Mouse (Mus musculus) ES-E14 (cell line): Measurements from ENCODE around the gene Ankrd33. TPM values are rescaled to one million over a fixed set of nuclear protein-coding genes. Genes with fewer than 3 reads are reported as not detected.

Source experiments
- DNase-seq: peaks from one replicate; pipeline ENCODE4 v3.0.0-alpha.2; 2013; ENCODE audit warnings: low read depth, low spot score
- H3K27ac ChIP-seq: 2 replicates; pipeline ENCODE4 v1.5.1; 2012; ENCODE audit warnings: low read depth, mild to moderate bottlenecking, low read length, moderate library complexity, mixed read lengths; ENCODE audit not compliant: poor library complexity, insufficient read depth, severe bottlenecking
- H3K36me3 ChIP-seq: 2 replicates; pipeline ENCODE4 v1.6.1; 2012; ENCODE audit warnings: mild to moderate bottlenecking, low read length, moderate library complexity, mixed read lengths; ENCODE audit not compliant: control insufficient read depth, poor library complexity, insufficient read depth, severe bottlenecking
- H3K4me1 ChIP-seq, 2 experiments: fragments of 150-350 bp in 1 of 2; sonication (generic) in 1 of 2; 2 replicates each; pipeline ENCODE4 v1.6.1; 2012; ENCODE audit warnings: low read length in 2 of 2, mild to moderate bottlenecking in 1 of 2, mixed read lengths in 1 of 2; ENCODE audit not compliant: control insufficient read depth in 2 of 2, insufficient read depth in 2 of 2, poor library complexity in 1 of 2
- H3K4me3 ChIP-seq, 2 experiments: fragments of 150-350 bp in 1 of 2; sonication (generic) in 1 of 2; 2 replicates each; pipeline ENCODE4 v1.5.1; 2012; ENCODE audit warnings: low read length in 2 of 2, low read depth in 1 of 2, mild to moderate bottlenecking in 1 of 2, mixed read lengths in 1 of 2; ENCODE audit not compliant: insufficient read depth in 1 of 2, poor library complexity in 1 of 2, severe bottlenecking in 1 of 2
- H3K9ac ChIP-seq: 2 replicates; pipeline ENCODE4 v1.6.1; 2012; ENCODE audit warnings: low read depth, mild to moderate bottlenecking, low read length, mixed read lengths; ENCODE audit not compliant: poor library complexity, insufficient read depth, severe bottlenecking
- H3K9me3 ChIP-seq: fragments of 150-350 bp; sonication (generic); 2 replicates; pipeline ENCODE4 v1.6.1; 2012; ENCODE audit warnings: low read depth, mild to moderate bottlenecking, low read length; ENCODE audit not compliant: control insufficient read depth, insufficient read depth
- CHD2 ChIP-seq: IDR thresholded peaks from 2 replicates; pipeline ENCODE4 v1.6.1; 2014; ENCODE audit warnings: mild to moderate bottlenecking, low read depth, low read length, inconsistent platforms
- HCFC1 ChIP-seq: IDR thresholded peaks from 2 replicates; pipeline ENCODE4 v1.6.1; 2012; ENCODE audit warnings: low read length, inconsistent platforms, borderline replicate concordance; ENCODE audit not compliant: insufficient read depth
- MAFK ChIP-seq: IDR thresholded peaks from 2 replicates; pipeline ENCODE4 v1.6.1; 2014; ENCODE audit warnings: mild to moderate bottlenecking, low read depth, low read length, inconsistent platforms; ENCODE audit not compliant: insufficient read depth
- ZC3H11A ChIP-seq: IDR thresholded peaks from 2 replicates; pipeline ENCODE4 v1.6.1; 2012; ENCODE audit warnings: low read depth, mild to moderate bottlenecking, inconsistent platforms, low read length, borderline replicate concordance
- ZNF384 ChIP-seq: IDR thresholded peaks from 2 replicates; pipeline ENCODE4 v1.6.1; 2012; ENCODE audit warnings: low read depth, low read length, inconsistent platforms
- in situ Hi-C, 2 experiments: fragments of 600-800 bp; cut with MboI; formaldehyde crosslinking; loops; one replicate each; pipeline ENCODE4 v1.15.1; 2025; ENCODE audit warnings: low sequenced_read_pairs in 2 of 2, inconsistent platforms in 1 of 2; ENCODE audit not compliant: unreplicated experiment in 2 of 2
- total RNA-seq: library from RNA; depleted of rRNA; stranded (reverse); fragments of 300-350 nt; gene quantifications from 2 replicates; pipeline ENCODE4 v1.2.3, GENCODE M21; 2012

Gene Ankrd33
- total RNA-seq, 1 experiment, result not detected

DNA sequence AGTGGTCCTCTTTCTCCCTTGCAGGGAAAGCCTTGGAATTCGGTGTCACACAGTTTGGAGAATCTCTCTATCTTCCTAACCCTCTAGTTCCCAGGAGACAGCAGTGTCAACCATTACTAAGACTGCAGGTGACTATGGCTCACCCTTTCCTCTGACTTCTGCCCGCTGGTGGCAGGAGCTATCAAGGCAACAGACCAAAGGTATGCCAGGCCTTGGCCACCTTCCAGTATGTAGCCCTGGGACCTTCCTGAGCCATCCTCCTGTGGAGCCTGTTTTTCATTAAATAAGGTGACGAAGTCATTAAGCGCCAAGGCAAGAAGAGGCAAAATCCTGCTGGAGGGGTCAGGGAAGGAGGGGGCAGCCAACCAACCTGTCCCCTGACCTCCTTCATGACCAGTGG, 40.4 kb upstream of the Ankrd33 start:
- H3K4me3 ChIP-seq, result no peak overlapping the region
- no peak for DNase-seq
- H3K36me3 ChIP-seq, result no peaks in the 10 kb centered on the region
- H3K9me3 ChIP-seq, result no peaks in the 10 kb centered on the region
- no peak overlapping the region for H3K9ac ChIP-seq
- H3K4me1 ChIP-seq, result peaks cover 15 to 16% of the 10 kb centered on the region in 2 experiments
- H3K27ac ChIP-seq, result no peak overlapping the region
- in situ Hi-C loops, result no loop called here
- TF ChIP-seq CHD2 (no peak), ZC3H11A (no peak), MAFK (no peak), ZNF384 (no peak), HCFC1 (no peak)

DNA sequence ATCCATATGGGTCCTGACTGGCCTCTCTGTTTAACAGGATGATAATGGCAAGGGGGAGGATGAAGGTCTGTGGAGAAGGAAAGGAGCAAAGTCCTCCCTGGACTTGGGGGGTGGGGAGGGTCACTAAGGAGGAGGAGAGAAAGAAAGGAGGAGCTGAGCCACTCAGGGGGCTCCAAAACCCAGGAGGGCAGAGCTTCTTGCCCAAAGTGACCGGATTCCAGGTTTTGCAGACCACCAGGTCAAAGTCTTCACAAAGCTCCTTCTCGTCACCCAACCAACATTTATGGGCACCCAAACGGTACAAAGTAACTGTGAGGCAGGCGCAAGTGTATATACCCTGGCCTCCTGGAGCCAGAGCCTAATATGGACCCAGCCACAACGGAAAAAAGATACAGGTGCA, 39.9 kb upstream of the Ankrd33 start:
- H3K27ac ChIP-seq, result no peak overlapping the region
- no peak for DNase-seq
- no peak overlapping the region for H3K9ac ChIP-seq
- H3K9me3 ChIP-seq, result no peaks in the 10 kb centered on the region
- in situ Hi-C loops, result no loop called here
- peaks cover 14 to 19% of the 10 kb centered on the region in 2 experiments for H3K4me1 ChIP-seq
- TF ChIP-seq ZC3H11A (no peak), HCFC1 (no peak), CHD2 (no peak), MAFK (no peak), ZNF384 (no peak)
- H3K36me3 ChIP-seq, result no peaks in the 10 kb centered on the region
- no peak overlapping the region for H3K4me3 ChIP-seq

GRCm38 (mm10) chr15:101076071-101077000, 39.2 kb upstream of the Ankrd33 start:
- in situ Hi-C loops, result no loop called here
- H3K9ac ChIP-seq, result no peak overlapping the region; the same call in 1 of the 2 replicates
- TF ChIP-seq ZNF384 (no peak), CHD2 (no peak), MAFK (no peak), ZC3H11A (no peak), HCFC1 (no peak)
- no peak overlapping the region for H3K27ac ChIP-seq
- no peaks in the 10 kb centered on the region for H3K36me3 ChIP-seq
- no peak for DNase-seq
- H3K4me3 ChIP-seq, result peak overlapping the region; percentile 56 to 79; a peak in 3 of 4 replicates
- no peaks in the 10 kb centered on the region for H3K9me3 ChIP-seq
- peaks cover 13 to 22% of the 10 kb centered on the region in 2 experiments for H3K4me1 ChIP-seq

DNA sequence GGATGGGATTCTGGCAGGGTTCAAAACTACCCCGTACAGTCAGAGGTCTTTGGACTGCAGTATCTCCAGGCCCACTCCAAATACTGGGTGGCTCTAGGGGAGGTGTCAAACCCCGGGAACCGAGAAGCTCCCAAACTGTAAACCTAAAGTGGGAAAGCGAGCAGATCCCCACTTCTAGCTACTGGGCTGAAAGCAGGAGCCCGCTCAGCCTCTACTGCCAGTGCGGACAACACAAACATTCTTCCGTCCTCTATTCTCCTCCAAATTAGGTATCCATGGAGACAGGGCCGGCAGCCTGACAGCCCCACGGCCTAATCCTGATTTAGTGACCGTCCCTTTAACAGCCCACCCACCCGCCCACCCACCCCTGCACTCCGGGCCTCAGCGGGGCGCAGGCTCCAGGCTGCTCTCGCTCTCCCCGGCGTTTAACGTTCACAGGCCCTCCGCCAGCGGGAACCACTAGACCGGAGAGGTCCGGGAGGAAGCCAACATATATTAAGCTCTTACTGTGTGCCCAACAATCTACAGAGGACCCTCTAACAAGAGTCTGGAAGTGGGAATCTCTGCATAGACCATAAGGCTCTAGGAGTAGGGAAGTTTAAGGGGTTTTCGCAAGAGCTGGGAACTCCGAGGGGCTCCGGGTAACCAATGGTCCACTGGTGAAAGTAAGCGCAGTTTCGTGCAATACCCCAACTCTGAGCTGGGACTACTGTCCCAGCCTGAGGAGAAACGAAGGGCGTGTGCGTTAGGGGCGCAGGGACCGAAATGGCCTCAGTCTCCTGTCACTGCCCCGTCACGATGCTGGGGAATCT, 38.3 kb upstream of the Ankrd33 start:
- H3K4me3 ChIP-seq, result peak overlapping the region; percentile 79 to 94
- H3K9ac ChIP-seq, result peak overlapping the region; percentile 60; the same call in 1 of the 2 replicates
- no peaks in the 10 kb centered on the region for H3K36me3 ChIP-seq
- no peak for DNase-seq
- no peak overlapping the region for H3K27ac ChIP-seq
- in situ Hi-C loops, result no loop called here
- TF ChIP-seq ZNF384 (no peak), ZC3H11A (no peak), CHD2 (no peak), HCFC1 (no peak), MAFK (no peak)
- no peaks in the 10 kb centered on the region for H3K9me3 ChIP-seq
- peaks cover 14 to 27% of the 10 kb centered on the region in 2 experiments for H3K4me1 ChIP-seq
